Mouse (Mus musculus): ENCODE measurements around the gene Pttg1.

- TF ChIP-seq CTCF (IDR thresholded peaks at IDR 0.05; ENCODE audit: low read depth) = no peak
- TF ChIP-seq EP300 (optimal IDR thresholded peaks at IDR 0.05) = no peak
Observed at GRCm38 (mm10) chr11:43425824-43426413, at the start of gene Pttg1.
